Mouse (Mus musculus) brain, embryonic 14.5 days (tissue): ENCODE data around the gene Adamts15. TPM values are rescaled to one million over a fixed set of nuclear protein-coding genes. Genes with fewer than 3 reads are reported as not detected.

Experiments
- DNase-seq: peaks from one replicate; pipeline ENCODE4 v3.0.0-alpha.2; 2011; ENCODE audit warnings: low read depth
- CTCF ChIP-seq: fragments of 200-500 bp; IDR thresholded peaks from 2 replicates; pipeline ENCODE4 v1.5.1; 2012; ENCODE audit warnings: inconsistent platforms, mild to moderate bottlenecking, moderate library complexity, borderline replicate concordance; ENCODE audit not compliant: insufficient read depth, insufficient read length; ENCODE audit errors: extremely low read depth
- POLR2A ChIP-seq: fragments of 200-500 bp; IDR thresholded peaks from 2 replicates; pipeline ENCODE4 v1.6.1; 2012; ENCODE audit warnings: mild to moderate bottlenecking, inconsistent platforms, borderline replicate concordance; ENCODE audit not compliant: poor library complexity, insufficient read depth, insufficient read length, severe bottlenecking; ENCODE audit errors: extremely low read depth
- polyA plus RNA-seq: library from polyadenylated mRNA; depleted of rRNA; stranded (reverse); fragments of >200 nt; gene quantifications from 2 replicates; pipeline ENCODE4 v1.2.3, GENCODE M21; 2012; rRNA removed

Gene Adamts15
- polyA plus RNA-seq, 1 experiment, result 6.2 TPM

DNA sequence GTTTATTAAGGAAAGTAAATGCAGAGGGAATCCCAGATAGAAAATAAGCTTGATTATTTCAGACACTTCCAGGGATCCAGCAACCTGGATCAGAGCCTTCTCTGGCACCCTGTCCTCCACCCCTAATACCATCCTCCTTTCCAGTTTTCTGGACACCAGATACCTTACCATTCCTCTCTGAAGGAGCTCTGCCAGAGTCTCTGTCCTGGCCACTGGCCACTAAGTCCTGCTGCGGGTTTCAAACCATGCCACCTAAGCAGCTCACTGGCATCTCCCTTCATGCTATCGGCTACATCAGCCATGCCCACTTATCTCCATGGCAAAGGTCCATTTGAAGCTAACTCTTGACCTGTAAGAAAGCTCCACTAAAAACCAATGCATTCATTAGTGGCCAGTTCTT lies 70.4 kb downstream of the Adamts15 start:
- no peak for DNase-seq
- no peak for TF ChIP-seq CTCF
- TF ChIP-seq POLR2A, result no peak

DNA sequence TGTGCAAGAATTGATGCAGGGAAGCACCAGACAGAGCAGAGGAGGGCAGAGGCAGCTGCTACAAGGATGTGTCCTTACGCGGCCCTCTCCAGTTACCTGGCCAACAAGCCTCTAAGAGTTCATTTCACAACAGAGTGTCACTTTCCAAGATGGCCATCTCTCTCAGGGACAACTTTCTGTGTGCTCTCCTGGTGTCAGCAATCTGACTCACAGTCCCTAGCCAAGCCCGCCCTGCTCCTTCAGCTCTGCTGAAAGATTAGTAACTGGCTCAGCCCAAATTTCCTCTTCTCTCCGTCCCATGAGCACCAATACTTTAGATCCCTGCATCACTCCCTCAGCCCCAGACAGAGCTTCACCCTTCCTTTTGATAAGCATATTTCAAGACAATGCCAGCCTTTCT lies 72.3 kb downstream of the Adamts15 start:
- no peak for DNase-seq
- no peak for TF ChIP-seq CTCF
- TF ChIP-seq POLR2A, result no peak

DNA sequence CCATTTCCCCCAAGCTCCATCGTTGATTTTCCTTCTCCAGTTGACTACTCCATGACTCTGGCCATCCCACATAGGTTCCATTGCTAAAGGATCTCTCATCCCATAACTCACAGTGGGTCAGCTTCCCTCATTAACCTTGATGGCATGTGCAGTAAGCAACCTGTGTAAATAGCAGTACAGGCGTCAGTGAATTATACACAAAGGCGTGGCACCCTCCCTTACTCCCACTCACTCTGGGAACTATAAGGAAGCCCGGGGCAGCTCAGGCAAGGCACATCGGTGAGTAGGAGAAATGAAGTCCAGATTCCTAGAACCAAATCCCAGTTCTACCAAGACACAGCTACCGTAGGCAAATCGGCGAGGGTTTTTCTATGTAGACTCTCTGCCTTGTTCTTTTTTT lies 72.8 kb downstream of the Adamts15 start:
- no peak for DNase-seq
- TF ChIP-seq CTCF, result no peak
- TF ChIP-seq POLR2A, result no peak

Other genes with a start within 250 kb of the Adamts15 start
- gene Adamts8, start 20.1 kb upstream of the Adamts15 start, polyA plus RNA-seq, result 1.0 and 1.6 TPM in 2 replicates
- gene Zbtb44, start 108.2 kb upstream of the Adamts15 start, polyA plus RNA-seq, result 6.1 and 8.5 TPM in 2 replicates
- gene St14, start 209.4 kb upstream of the Adamts15 start, polyA plus RNA-seq, result 1.00 and 1.7 TPM in 2 replicates